Mouse (Mus musculus): Measurements from ENCODE around the gene Bpgm. TPM values are rescaled to one million over a fixed set of nuclear protein-coding genes. Genes with fewer than 3 reads are reported as not detected.

The Bpgm gene
- polyA plus RNA-seq, 1 experiment from 2014 or later, result 82.4 TPM

DNA sequence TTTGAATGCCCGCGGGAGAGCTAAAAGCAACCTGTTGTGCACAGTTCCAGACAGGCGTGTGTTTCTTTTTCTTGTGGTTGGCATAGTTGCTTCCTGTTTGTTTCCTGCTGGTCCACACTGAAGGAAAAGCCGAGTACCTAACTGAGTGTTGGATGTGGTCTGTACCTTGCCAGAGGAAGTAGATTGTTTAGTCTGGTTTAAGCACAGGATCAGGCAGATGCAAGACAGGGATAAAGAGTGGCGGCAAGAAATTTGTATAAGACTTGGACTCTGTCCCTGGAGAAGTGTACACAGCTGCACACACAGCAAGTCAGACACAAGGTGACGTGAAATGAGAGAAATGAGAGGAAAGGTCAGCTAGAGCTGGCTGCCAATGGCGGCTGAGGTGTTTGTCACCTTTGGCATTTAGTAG lies 19.1 kb downstream of the Bpgm start:
- Histone ChIP-seq H3K9me3 (replicated peaks) (no peaks in the 10 kb centered on the region), H3K27me3 (no peaks in the 10 kb centered on the region)

GRCm38 (mm10) chr6:34497991-34498625 lies 22.1 kb downstream of the Bpgm start:
- WGBS, result 77% methylated on average over 5 of the region's 5 CpGs
- no peaks in the 10 kb centered on the region for H3K9me3 ChIP-seq (replicated peaks)
- ATAC-seq (ENCODE audit: low FRiP score), result no peak

More for the DNA sequence above, 19.1 kb downstream of the Bpgm start:
- H3K4me1 ChIP-seq, result peaks cover 20% of the 10 kb centered on the region
- 61% methylated on average over 7 of the region's 7 CpGs for WGBS
- H3K4me3 ChIP-seq, result no peak overlapping the region
- ATAC-seq (ENCODE audit: low FRiP score), result no peak
- H3K9ac ChIP-seq, result no peak overlapping the region
- no peak overlapping the region for H3K27ac ChIP-seq
- H3K4me2 ChIP-seq (replicated peaks), result no peak overlapping the region
- H3K36me3 ChIP-seq, result peaks cover 7% of the 10 kb centered on the region

DNA sequence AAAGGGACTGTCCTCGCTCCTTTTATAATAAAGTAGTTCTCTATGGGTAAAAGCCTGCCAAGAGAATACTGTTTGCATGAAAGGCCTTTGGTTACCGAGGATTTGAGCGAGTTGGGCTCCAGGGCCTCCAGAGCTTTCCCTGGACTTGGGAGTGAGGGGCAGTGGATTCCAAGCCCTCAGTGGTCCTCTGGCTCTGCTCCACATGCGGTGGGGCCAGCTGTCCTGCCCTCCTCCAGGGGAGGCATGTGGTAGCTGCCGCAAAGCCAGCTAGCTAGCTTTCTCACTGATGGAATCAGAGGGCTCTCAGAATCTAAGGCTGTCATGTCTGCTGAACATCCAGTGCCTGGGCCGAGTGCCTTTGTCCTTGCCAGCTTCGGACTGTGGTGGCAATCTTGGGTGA lies 26.3 kb downstream of the Bpgm start:
- Histone ChIP-seq H3K9ac (no peak overlapping the region), H3K27me3 (no peaks in the 10 kb centered on the region), H3K4me3 (no peak overlapping the region), H3K27ac (no peak overlapping the region), H3K4me1 (peaks cover 7% of the 10 kb centered on the region; the same call in 1 of the 2 replicates), H3K36me3 (peaks cover 11% of the 10 kb centered on the region), H3K4me2 (replicated peaks) (no peak overlapping the region), H3K9me3 (replicated peaks) (no peaks in the 10 kb centered on the region)
- WGBS, result 80% methylated on average over 7 of the region's 7 CpGs
- ATAC-seq (ENCODE audit: low FRiP score), result no peak

More at GRCm38 (mm10) chr6:34497991-34498625, 22.1 kb downstream of the Bpgm start:
- Histone ChIP-seq H3K27me3 (no peaks in the 10 kb centered on the region), H3K4me2 (replicated peaks) (no peak overlapping the region), H3K4me3 (no peak overlapping the region), H3K4me1 (peaks cover 20% of the 10 kb centered on the region), H3K9ac (no peak overlapping the region), H3K36me3 (peaks cover 7% of the 10 kb centered on the region), H3K27ac (no peak overlapping the region)

DNA sequence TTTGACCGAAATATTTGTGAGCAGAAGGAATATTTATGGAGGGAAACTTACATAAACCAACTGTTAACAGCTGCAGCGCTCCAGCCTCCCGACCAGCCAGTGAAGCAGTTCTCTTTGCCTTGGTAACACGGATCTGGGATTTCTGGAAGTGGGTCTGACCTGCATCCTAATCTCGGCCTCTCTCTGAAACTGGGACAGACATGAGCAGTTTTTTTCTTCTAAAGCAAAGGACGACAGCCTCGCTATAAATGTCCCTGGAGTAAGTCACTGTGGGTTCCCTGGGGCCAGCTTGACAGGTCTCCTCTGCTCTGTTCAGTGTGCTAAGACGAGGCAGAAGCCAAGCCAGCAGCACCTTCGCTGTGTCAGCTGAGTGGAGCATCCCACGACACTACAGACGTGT lies 29.9 kb downstream of the Bpgm start:
- no peak overlapping the region for H3K27ac ChIP-seq
- peaks cover 11% of the 10 kb centered on the region for H3K36me3 ChIP-seq
- no peaks in the 10 kb centered on the region for H3K9me3 ChIP-seq (replicated peaks)
- WGBS, result 76% methylated on average over 11 of the region's 11 CpGs
- H3K9ac ChIP-seq, result no peak overlapping the region
- no peak overlapping the region for H3K4me3 ChIP-seq
- no peaks in the 10 kb centered on the region for H3K27me3 ChIP-seq
- H3K4me1 ChIP-seq, result peaks cover 2% of the 10 kb centered on the region; the same call in 1 of the 2 replicates
- no peak overlapping the region for H3K4me2 ChIP-seq (replicated peaks)
- no peak for ATAC-seq (ENCODE audit: low FRiP score)

DNA sequence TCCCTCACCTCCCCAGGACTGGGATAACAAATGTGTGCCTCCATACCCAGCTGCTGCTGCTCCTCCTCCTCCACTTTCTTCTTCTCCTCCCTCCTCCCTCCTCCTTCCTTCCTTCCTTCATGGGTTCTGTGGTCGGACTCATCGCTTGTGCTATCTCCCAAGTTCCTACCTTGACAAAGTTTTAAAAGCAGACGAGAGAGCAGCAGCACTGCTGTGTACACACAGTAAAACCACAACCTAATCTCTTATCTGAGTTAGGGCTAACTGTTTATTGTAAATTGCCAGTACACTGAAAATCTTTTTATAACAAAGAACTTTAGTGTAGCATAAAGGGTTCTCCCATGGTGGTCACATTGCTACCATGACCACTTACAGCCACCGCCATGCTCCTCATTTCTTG lies 31.6 kb downstream of the Bpgm start:
- ATAC-seq (ENCODE audit: low FRiP score), result no peak
- Histone ChIP-seq H3K4me2 (replicated peaks) (no peak overlapping the region), H3K9ac (no peak overlapping the region), H3K4me3 (no peak overlapping the region), H3K4me1 (no peaks in the 10 kb centered on the region; the same call in 1 of the 2 replicates), H3K27ac (no peak overlapping the region), H3K9me3 (replicated peaks) (no peaks in the 10 kb centered on the region), H3K36me3 (peaks cover 11% of the 10 kb centered on the region), H3K27me3 (no peaks in the 10 kb centered on the region)
- WGBS, result 84% methylated on average over 4 of the region's 4 CpGs

GRCm38 (mm10) chr6:34508016-34508415 lies 32.0 kb downstream of the Bpgm start:
- ATAC-seq (ENCODE audit: low FRiP score), result no peak
- Histone ChIP-seq H3K27ac (no peak overlapping the region), H3K36me3 (peaks cover 11% of the 10 kb centered on the region), H3K4me2 (replicated peaks) (no peak overlapping the region), H3K9me3 (replicated peaks) (no peaks in the 10 kb centered on the region), H3K9ac (no peak overlapping the region), H3K4me1 (no peaks in the 10 kb centered on the region), H3K27me3 (no peaks in the 10 kb centered on the region), H3K4me3 (no peak overlapping the region)
- 95% methylated on average over 4 of the region's 4 CpGs for WGBS

DNA sequence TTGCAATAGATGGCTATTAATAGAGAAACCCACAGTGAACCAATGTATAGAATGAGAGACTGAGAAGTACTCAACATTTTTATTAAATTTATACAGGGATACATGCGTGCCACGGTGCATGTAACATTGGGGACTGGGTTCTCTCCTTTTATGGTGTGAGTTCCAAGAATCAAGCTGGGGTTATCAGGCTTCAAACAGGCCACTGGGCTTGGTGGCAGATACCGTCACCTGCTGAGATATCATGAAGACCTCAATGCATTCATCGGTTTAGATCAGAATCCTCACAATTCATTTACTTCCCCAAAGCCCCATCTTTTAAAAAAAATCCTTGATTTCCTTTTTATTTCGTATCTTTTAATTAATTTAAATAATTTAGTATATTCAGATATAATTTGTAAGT lies 34.3 kb downstream of the Bpgm start:
- Histone ChIP-seq H3K4me3 (no peak overlapping the region), H3K9ac (no peak overlapping the region), H3K27me3 (no peaks in the 10 kb centered on the region), H3K36me3 (no peaks in the 10 kb centered on the region), H3K4me1 (0 out of 2 replicates have a peak, but pooled peaks cover 2% of the 10 kb centered on the region), H3K9me3 (replicated peaks) (no peaks in the 10 kb centered on the region), H3K27ac (no peak overlapping the region), H3K4me2 (replicated peaks) (no peak overlapping the region)
- WGBS, result 93% methylated on average over 5 of the region's 5 CpGs
- no peak for ATAC-seq (ENCODE audit: low FRiP score)

DNA sequence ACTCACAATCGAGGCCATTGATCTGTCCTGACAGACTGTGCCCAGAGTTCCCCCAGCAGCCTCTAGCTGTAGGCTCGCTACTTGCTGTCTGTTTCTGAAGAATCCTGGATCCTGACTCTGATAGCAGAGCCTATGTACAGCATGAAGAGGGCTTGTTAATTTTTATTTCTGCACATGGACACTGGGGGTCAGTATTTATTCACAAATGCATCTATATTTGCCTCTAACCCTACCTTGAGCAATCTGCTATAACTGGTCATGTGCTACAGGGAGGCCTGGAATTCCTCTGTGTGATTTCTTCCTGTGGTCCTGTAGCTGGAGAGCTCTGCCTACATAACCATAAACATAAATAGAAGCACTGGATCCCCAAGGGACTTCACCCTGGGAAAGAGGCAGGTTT lies 35.4 kb downstream of the Bpgm start:
- H3K9ac ChIP-seq, result no peak overlapping the region
- H3K4me3 ChIP-seq, result no peak overlapping the region
- no peak overlapping the region for H3K4me2 ChIP-seq (replicated peaks)
- H3K36me3 ChIP-seq, result no peaks in the 10 kb centered on the region
- 59% methylated on average over 2 of the region's 2 CpGs for WGBS
- no peak overlapping the region for H3K27ac ChIP-seq
- H3K27me3 ChIP-seq, result no peaks in the 10 kb centered on the region
- H3K4me1 ChIP-seq, result 0 out of 2 replicates have a peak, but pooled peaks cover 6% of the 10 kb centered on the region
- no peaks in the 10 kb centered on the region for H3K9me3 ChIP-seq (replicated peaks)
- ATAC-seq (ENCODE audit: low FRiP score), result peak; percentile 50; the same call in 1 of the 2 replicates

DNA sequence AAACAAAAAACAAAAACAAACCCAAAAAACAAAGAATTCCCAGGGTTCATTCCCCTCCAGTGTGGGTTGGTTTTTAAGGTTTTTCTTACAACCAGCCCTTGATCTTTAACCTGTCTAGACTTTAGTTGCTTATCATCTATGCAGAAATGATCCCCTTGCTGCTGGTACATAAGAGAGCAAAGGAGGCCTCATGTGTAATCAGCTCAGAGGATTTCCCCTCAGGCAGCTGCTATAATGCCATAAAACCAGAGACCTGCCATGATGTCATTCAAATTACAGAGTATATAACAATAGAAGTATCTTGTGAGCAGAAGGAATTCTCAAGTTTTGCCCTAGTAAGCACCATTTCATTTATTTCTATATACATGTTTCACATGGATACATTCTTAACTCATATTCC lies 36.7 kb downstream of the Bpgm start:
- 0 out of 2 replicates have a peak, but pooled peaks cover 6% of the 10 kb centered on the region for H3K4me1 ChIP-seq
- no peaks in the 10 kb centered on the region for H3K36me3 ChIP-seq
- ATAC-seq (ENCODE audit: low FRiP score), result no peak
- H3K4me2 ChIP-seq (replicated peaks), result no peak overlapping the region
- H3K27me3 ChIP-seq, result no peaks in the 10 kb centered on the region
- H3K27ac ChIP-seq, result no peak overlapping the region
- no peaks in the 10 kb centered on the region for H3K9me3 ChIP-seq (replicated peaks)
- no peak overlapping the region for H3K9ac ChIP-seq
- no peak overlapping the region for H3K4me3 ChIP-seq

GRCm38 (mm10) chr6:34514655-34515054 lies 38.6 kb downstream of the Bpgm start:
- Histone ChIP-seq H3K4me1 (0 out of 2 replicates have a peak, but pooled peaks cover 6% of the 10 kb centered on the region), H3K36me3 (no peaks in the 10 kb centered on the region), H3K27me3 (no peaks in the 10 kb centered on the region), H3K4me3 (no peak overlapping the region), H3K4me2 (replicated peaks) (no peak overlapping the region), H3K9ac (no peak overlapping the region), H3K9me3 (replicated peaks) (no peaks in the 10 kb centered on the region), H3K27ac (no peak overlapping the region)
- WGBS, result 62% methylated on average over 5 of the region's 5 CpGs
- no peak for ATAC-seq (ENCODE audit: low FRiP score)

GRCm38 (mm10) chr6:34515098-34515782 lies 39.2 kb downstream of the Bpgm start:
- H3K4me3 ChIP-seq, result no peak overlapping the region
- no peak overlapping the region for H3K4me2 ChIP-seq (replicated peaks)
- no peaks in the 10 kb centered on the region for H3K36me3 ChIP-seq
- WGBS, result 68% methylated on average over 10 of the region's 10 CpGs
- H3K27ac ChIP-seq, result no peak overlapping the region; the same call in 1 of the 2 replicates
- ATAC-seq (ENCODE audit: low FRiP score), result no peak
- H3K27me3 ChIP-seq, result no peaks in the 10 kb centered on the region
- H3K4me1 ChIP-seq, result 0 out of 2 replicates have a peak, but pooled peaks cover 6% of the 10 kb centered on the region
- H3K9me3 ChIP-seq (replicated peaks), result no peaks in the 10 kb centered on the region
- no peak overlapping the region for H3K9ac ChIP-seq

- Histone ChIP-seq H3K9ac (no peak overlapping the region), H3K4me1 (0 out of 2 replicates have a peak, but pooled peaks cover 6% of the 10 kb centered on the region), H3K27ac (no peak overlapping the region), H3K27me3 (no peaks in the 10 kb centered on the region), H3K4me3 (no peak overlapping the region), H3K36me3 (no peaks in the 10 kb centered on the region), H3K4me2 (replicated peaks) (no peak overlapping the region), H3K9me3 (replicated peaks) (no peaks in the 10 kb centered on the region)
- 63% methylated on average over 1 of the region's 1 CpGs for WGBS
- ATAC-seq (ENCODE audit: low FRiP score), result no peak
Observed at GRCm38 (mm10) chr6:34515783-34516099, 39.7 kb downstream of the Bpgm start.

DNA sequence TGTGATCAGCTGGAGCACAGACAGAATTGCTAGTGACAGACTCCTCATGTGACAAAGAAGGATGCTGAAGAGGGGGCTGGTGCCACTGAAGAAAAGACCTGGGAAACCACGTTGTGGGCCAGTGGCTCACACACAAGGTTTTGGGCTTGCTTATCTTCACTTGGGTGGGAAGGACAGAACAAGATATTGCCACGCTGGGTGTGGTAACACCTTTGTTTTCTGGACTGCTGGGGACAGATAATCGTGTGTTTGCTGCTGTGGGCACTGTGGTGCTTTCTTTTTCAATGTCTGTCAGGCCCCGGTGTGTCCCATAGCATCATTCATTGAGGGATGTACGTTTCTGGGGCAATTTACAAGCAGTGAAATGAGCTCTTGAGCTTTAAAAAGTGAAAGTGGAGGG lies 41.7 kb downstream of the Bpgm start:
- WGBS, result 86% methylated on average over 5 of the region's 5 CpGs
- no peaks in the 10 kb centered on the region for H3K27me3 ChIP-seq
- no peak overlapping the region for H3K27ac ChIP-seq
- no peak overlapping the region for H3K9ac ChIP-seq
- H3K4me3 ChIP-seq, result no peak overlapping the region
- 0 out of 2 replicates have a peak, but pooled peaks cover 6% of the 10 kb centered on the region for H3K4me1 ChIP-seq
- no peak for ATAC-seq (ENCODE audit: low FRiP score)
- H3K4me2 ChIP-seq (replicated peaks), result no peak overlapping the region
- no peaks in the 10 kb centered on the region for H3K9me3 ChIP-seq (replicated peaks)
- no peaks in the 10 kb centered on the region for H3K36me3 ChIP-seq

All from hindbrain, embryonic 12.5 days (tissue).